Mouse (Mus musculus): ENCODE measurements around the gene Setd1b. TPM values are rescaled to one million over a fixed set of nuclear protein-coding genes. Genes with fewer than 3 reads are reported as not detected.

Setd1b gene
- polyA plus RNA-seq, 1 experiment from 2014 or later: 14.2 TPM

DNA sequence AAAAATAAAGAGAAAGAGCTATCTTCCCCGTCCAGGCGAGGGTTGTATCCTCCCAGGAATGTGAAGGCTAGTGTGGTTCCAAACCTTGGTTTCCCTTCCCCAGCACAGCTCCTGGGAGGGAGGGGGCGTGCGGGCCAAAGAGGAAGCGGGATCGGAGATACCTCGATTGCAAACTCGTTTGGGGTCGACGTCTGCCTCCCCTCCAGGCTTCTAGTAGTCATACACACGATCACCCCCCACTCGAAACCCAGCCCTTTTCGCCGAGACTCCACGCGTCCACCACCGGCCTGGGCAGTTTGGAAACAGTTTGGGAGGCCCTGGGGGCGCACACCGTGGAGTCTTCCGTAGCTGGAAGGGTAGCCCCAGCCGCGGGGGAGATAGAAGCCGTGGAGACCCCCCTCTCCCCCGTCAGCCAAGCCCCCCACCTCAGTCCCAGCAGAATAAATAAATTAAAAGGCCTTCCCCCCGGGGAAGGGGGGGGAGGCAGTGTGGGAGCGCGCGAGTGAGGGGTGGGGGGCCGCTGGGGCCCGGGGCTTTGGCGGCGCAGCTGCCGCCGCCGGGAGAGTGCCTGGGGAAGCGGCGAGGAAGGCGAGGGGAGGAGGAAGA, 335 bp upstream of the Setd1b start:
- peaks cover 5% of the 10 kb centered on the region; the same call in 1 of the 2 replicates for H3K36me3 ChIP-seq (ENCODE audit: control insufficient read depth, insufficient read depth, low read length)
- ATAC-seq (ENCODE audit: low FRiP score) (0 out of 2 replicates have a peak, but pooled peaks have one; percentile 18), DNase-seq (ENCODE audit: low spot score) (peak; percentile 77)
- H3K9ac ChIP-seq (ENCODE audit: low read depth, low read length): peak overlapping the region; percentile 99
- peak overlapping the region; percentile 100 for H3K4me2 ChIP-seq (replicated peaks; ENCODE audit: low read depth, low read length)
- no peaks in the 10 kb centered on the region for H3K27me3 ChIP-seq (ENCODE audit: control insufficient read depth, insufficient read depth, low read length)
- H3K9me3 ChIP-seq (ENCODE audit: control insufficient read depth, low read length): no peaks in the 10 kb centered on the region
- H3K4me3 ChIP-seq (ENCODE audit: low read depth, low read length): peak overlapping the region; percentile 96
- H3K27ac ChIP-seq (ENCODE audit: low read depth, low read length): peak overlapping the region; percentile 100
- H3K4me1 ChIP-seq (replicated peaks; ENCODE audit: control insufficient read depth, insufficient read depth, low read length): peaks cover 18% of the 10 kb centered on the region
- 0% methylated on average over 24 of the region's 38 CpGs for WGBS

DNA sequence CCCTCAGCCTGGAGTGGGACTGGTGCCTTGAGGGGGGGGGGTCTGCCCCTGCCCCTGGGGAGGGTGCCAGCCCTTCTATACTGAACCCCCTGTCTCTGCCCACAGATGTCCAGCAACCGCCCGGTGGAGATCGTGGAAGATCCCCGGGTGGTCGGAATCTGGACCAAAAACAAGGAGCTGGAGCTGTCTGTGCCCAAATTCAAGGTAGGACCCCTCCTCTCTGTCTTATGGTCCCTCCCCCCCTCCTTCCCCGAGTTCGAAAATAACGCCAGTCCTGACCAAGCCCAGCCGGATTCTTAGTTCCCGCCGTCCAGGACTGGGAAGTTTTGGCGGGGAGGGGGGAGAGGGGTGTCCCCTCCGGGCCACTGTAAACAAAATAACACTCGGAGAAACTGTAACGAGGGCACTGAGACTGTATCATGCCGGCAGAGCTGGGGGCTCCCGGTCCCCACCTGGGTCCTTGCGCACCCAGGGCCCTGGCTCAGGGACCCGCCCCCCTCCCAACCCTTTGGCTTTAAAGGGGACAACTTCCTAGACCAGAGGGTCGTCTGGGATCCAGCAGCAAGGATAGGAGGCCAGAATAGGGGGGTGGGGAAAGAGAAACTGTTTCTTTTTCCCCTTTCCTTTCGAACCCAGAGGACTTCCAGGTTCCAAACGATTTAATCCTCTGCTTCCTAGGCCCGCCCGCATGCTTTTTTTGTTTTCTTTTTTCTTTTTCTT, 1.4 kb downstream of the Setd1b start:
- WGBS: under 1% methylated on average over 24 of the region's 24 CpGs
- ATAC-seq (ENCODE audit: low FRiP score): no peak

GRCm38 (mm10) chr5:123143971-123144745, 2.2 kb downstream of the Setd1b start:
- DNase-seq (ENCODE audit: low spot score) (no peak), ATAC-seq (ENCODE audit: low FRiP score) (no peak)
- Histone ChIP-seq H3K9me3 (ENCODE audit: control insufficient read depth, low read length) (no peaks in the 10 kb centered on the region), H3K4me2 (replicated peaks; ENCODE audit: low read depth, low read length) (peak overlapping the region; percentile 100), H3K27me3 (ENCODE audit: control insufficient read depth, insufficient read depth, low read length) (no peaks in the 10 kb centered on the region), H3K4me3 (ENCODE audit: low read depth, low read length) (peak overlapping the region; percentile 96), H3K36me3 (ENCODE audit: control insufficient read depth, insufficient read depth, low read length) (peaks cover 17% of the 10 kb centered on the region; the same call in 1 of the 2 replicates), H3K27ac (ENCODE audit: low read depth, low read length) (no peak overlapping the region), H3K9ac (ENCODE audit: low read depth, low read length) (peak overlapping the region; percentile 99), H3K4me1 (replicated peaks; ENCODE audit: control insufficient read depth, insufficient read depth, low read length) (peaks cover 11% of the 10 kb centered on the region)
- WGBS: 4% methylated on average over 17 of the region's 17 CpGs

More for the DNA sequence above, 1.4 kb downstream of the Setd1b start:
- H3K9ac ChIP-seq (ENCODE audit: low read depth, low read length): peak overlapping the region; percentile 99
- H3K4me1 ChIP-seq (replicated peaks; ENCODE audit: control insufficient read depth, insufficient read depth, low read length): peaks cover 11% of the 10 kb centered on the region
- no peaks in the 10 kb centered on the region for H3K9me3 ChIP-seq (ENCODE audit: control insufficient read depth, low read length)
- peak overlapping the region; percentile 96 for H3K4me3 ChIP-seq (ENCODE audit: low read depth, low read length)
- H3K4me2 ChIP-seq (replicated peaks; ENCODE audit: low read depth, low read length): peak overlapping the region; percentile 100
- peak overlapping the region; percentile 100 for H3K27ac ChIP-seq (ENCODE audit: low read depth, low read length)
- H3K27me3 ChIP-seq (ENCODE audit: control insufficient read depth, insufficient read depth, low read length): no peaks in the 10 kb centered on the region
- peak; percentile 67 for DNase-seq (ENCODE audit: low spot score)
- peaks cover 15% of the 10 kb centered on the region; the same call in 1 of the 2 replicates for H3K36me3 ChIP-seq (ENCODE audit: control insufficient read depth, insufficient read depth, low read length)

GRCm38 (mm10) chr5:123144746-123145590, 3.0 kb downstream of the Setd1b start:
- no peak for ATAC-seq (ENCODE audit: low FRiP score)
- Histone ChIP-seq H3K4me2 (replicated peaks; ENCODE audit: low read depth, low read length) (peak overlapping the region; percentile 100), H3K4me3 (ENCODE audit: low read depth, low read length) (peak overlapping the region; percentile 96), H3K27ac (ENCODE audit: low read depth, low read length) (no peak overlapping the region), H3K4me1 (replicated peaks; ENCODE audit: control insufficient read depth, insufficient read depth, low read length) (peaks cover 12% of the 10 kb centered on the region), H3K9me3 (ENCODE audit: control insufficient read depth, low read length) (no peaks in the 10 kb centered on the region), H3K36me3 (ENCODE audit: control insufficient read depth, insufficient read depth, low read length) (peaks cover 17% of the 10 kb centered on the region; the same call in 1 of the 2 replicates), H3K9ac (ENCODE audit: low read depth, low read length) (no peak overlapping the region), H3K27me3 (ENCODE audit: control insufficient read depth, insufficient read depth, low read length) (no peaks in the 10 kb centered on the region)
- no peak for DNase-seq (ENCODE audit: low spot score)
- 40% methylated on average over 20 of the region's 20 CpGs for WGBS

DNA sequence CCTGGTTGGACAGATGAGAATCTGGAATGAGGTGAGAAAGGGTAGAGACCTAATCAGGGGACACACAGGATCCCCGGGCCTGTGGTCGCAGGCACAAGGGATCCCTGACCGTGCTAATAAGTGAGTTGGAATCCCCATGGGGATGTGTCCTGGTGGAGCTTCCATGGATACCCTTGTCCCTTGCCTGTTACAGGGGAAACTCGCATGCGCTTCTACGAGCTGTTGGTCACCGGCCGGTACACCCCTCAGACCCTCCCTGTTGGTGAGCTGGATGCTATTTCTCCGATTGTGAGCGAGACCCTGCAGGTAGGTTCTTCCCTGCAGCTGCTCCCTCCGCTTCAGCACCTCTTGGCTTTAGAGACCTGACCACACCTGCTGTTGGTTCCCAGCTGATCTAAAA, 4.4 kb downstream of the Setd1b start:
- 85% methylated on average over 11 of the region's 11 CpGs for WGBS
- Histone ChIP-seq H3K4me2 (replicated peaks; ENCODE audit: low read depth, low read length) (no peak overlapping the region), H3K27ac (ENCODE audit: low read depth, low read length) (no peak overlapping the region), H3K9ac (ENCODE audit: low read depth, low read length) (no peak overlapping the region), H3K9me3 (ENCODE audit: control insufficient read depth, low read length) (no peaks in the 10 kb centered on the region), H3K27me3 (ENCODE audit: control insufficient read depth, insufficient read depth, low read length) (no peaks in the 10 kb centered on the region), H3K36me3 (ENCODE audit: control insufficient read depth, insufficient read depth, low read length) (peaks cover 17% of the 10 kb centered on the region; the same call in 1 of the 2 replicates), H3K4me3 (ENCODE audit: low read depth, low read length) (no peak overlapping the region), H3K4me1 (replicated peaks; ENCODE audit: control insufficient read depth, insufficient read depth, low read length) (peaks cover 21% of the 10 kb centered on the region)
- no peak for ATAC-seq (ENCODE audit: low FRiP score)
- no peak for DNase-seq (ENCODE audit: low spot score)

- Histone ChIP-seq H3K9ac (ENCODE audit: low read depth, low read length) (no peak overlapping the region), H3K4me2 (replicated peaks; ENCODE audit: low read depth, low read length) (no peak overlapping the region), H3K27me3 (ENCODE audit: control insufficient read depth, insufficient read depth, low read length) (no peaks in the 10 kb centered on the region), H3K36me3 (ENCODE audit: control insufficient read depth, insufficient read depth, low read length) (peaks cover 19% of the 10 kb centered on the region; the same call in 1 of the 2 replicates), H3K27ac (ENCODE audit: low read depth, low read length) (no peak overlapping the region), H3K4me3 (ENCODE audit: low read depth, low read length) (no peak overlapping the region), H3K4me1 (replicated peaks; ENCODE audit: control insufficient read depth, insufficient read depth, low read length) (peaks cover 21% of the 10 kb centered on the region), H3K9me3 (ENCODE audit: control insufficient read depth, low read length) (no peaks in the 10 kb centered on the region)
- 84% methylated on average over 17 of the region's 17 CpGs for WGBS
- ATAC-seq (ENCODE audit: low FRiP score) (no peak), DNase-seq (ENCODE audit: low spot score) (no peak)
These were observed 5.6 kb downstream of the Setd1b start for GRCm38 (mm10) chr5:123147569-123147968.

DNA sequence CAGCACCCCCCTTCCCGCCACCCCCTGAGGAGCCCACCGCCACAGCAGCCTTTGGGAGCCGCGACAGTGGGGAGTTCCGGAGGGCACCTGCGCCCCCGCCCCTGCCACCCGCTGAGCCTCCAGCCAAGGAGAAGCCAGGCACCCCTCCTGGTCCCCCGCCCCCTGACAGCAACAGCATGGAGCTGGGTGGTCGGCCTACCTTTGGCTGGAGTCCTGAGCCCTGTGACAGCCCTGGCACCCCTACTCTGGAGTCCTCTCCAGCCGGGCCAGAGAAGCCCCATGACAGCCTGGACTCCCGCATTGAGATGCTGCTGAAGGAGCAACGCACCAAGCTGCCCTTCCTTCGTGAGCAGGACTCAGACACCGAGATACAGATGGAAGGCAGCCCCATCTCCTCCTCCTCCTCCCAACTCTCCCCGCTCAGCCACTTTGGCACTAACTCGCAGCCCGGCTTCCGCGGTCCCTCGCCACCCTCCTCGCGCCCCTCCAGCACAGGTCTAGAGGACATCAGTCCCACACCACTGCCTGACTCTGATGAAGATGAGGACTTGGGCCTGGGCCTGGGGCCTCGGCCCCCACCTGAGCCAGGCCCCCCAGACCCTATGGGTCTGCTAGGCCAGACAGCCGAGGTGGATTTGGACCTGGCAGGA, 6.2 kb downstream of the Setd1b start:
- no peak overlapping the region for H3K4me2 ChIP-seq (replicated peaks; ENCODE audit: low read depth, low read length)
- H3K27me3 ChIP-seq (ENCODE audit: control insufficient read depth, insufficient read depth, low read length): no peaks in the 10 kb centered on the region
- no peak for ATAC-seq (ENCODE audit: low FRiP score)
- no peaks in the 10 kb centered on the region for H3K9me3 ChIP-seq (ENCODE audit: control insufficient read depth, low read length)
- no peak overlapping the region for H3K4me3 ChIP-seq (ENCODE audit: low read depth, low read length)
- H3K27ac ChIP-seq (ENCODE audit: low read depth, low read length): no peak overlapping the region
- peaks cover 19% of the 10 kb centered on the region; the same call in 1 of the 2 replicates for H3K36me3 ChIP-seq (ENCODE audit: control insufficient read depth, insufficient read depth, low read length)
- H3K4me1 ChIP-seq (replicated peaks; ENCODE audit: control insufficient read depth, insufficient read depth, low read length): peaks cover 21% of the 10 kb centered on the region
- no peak overlapping the region for H3K9ac ChIP-seq (ENCODE audit: low read depth, low read length)
- WGBS: 81% methylated on average over 19 of the region's 25 CpGs
- no peak for DNase-seq (ENCODE audit: low spot score)
